8 mouse cellular contexts compared by ENCODE assay signal in genomic region chr6:57641789-57642188, GRCm38 (mm10). TPM values are rescaled to one million over a fixed set of nuclear protein-coding genes. Genes with fewer than 3 reads are reported as not detected.
A peak's percentile ranks its signal among the peaks of the same experiment; 100 is the strongest.
DNase-seq lines count a peak whose midpoint lies in the region; ATAC-seq and TF ChIP-seq lines count a peak whose summit lies in the region.

No protein-coding gene starts in this region.

- peaks cover 4% of the 10 kb centered on the region for H3K4me1 ChIP-seq in embryonic facial prominence, embryonic 15.5 days
- H3K4me1 ChIP-seq in heart, embryonic 15.5 days (replicated peaks) = peaks cover 4% of the 10 kb centered on the region
- no peaks in the 10 kb centered on the region for H3K4me1 ChIP-seq in lung, adult 2 months (ENCODE audit: control insufficient read depth, insufficient read depth, low read length)

- TF ChIP-seq POLR2A in lung, adult 2 months (IDR thresholded peaks at IDR 0.05; ENCODE audit: borderline replicate concordance, extremely low read depth, low read depth, low read length) = no peak

- no peak for TF ChIP-seq CTCF in layer of hippocampus, adult 2 months (conservative IDR thresholded peaks at IDR 0.05)
- no peak for TF ChIP-seq CTCF in lung, adult 2 months (IDR thresholded peaks at IDR 0.05; ENCODE audit: insufficient read depth, low read length)

- H3K36me3 ChIP-seq in embryonic facial prominence, embryonic 15.5 days = no peaks in the 10 kb centered on the region
- H3K36me3 ChIP-seq in heart, embryonic 15.5 days = no peaks in the 10 kb centered on the region

- no peaks in the 10 kb centered on the region for H3K27me3 ChIP-seq in embryonic facial prominence, embryonic 15.5 days
- H3K27me3 ChIP-seq in heart, embryonic 15.5 days = no peaks in the 10 kb centered on the region

- peak; percentile 87 for ATAC-seq in embryonic facial prominence, embryonic 15.5 days (ENCODE audit: insufficient number of reproducible peaks, low FRiP score, low TSS enrichment, low read depth)
- peak; percentile 75 for ATAC-seq in heart, embryonic 15.5 days (replicated peaks; ENCODE audit: insufficient number of reproducible peaks, insufficient read depth, low FRiP score, low read depth)

- no peak overlapping the region for H3K4me3 ChIP-seq in embryonic facial prominence, embryonic 15.5 days (replicated peaks)
- no peak overlapping the region for H3K4me3 ChIP-seq in heart, embryonic 15.5 days
- H3K4me3 ChIP-seq in layer of hippocampus, adult 2 months = no peak overlapping the region
- H3K4me3 ChIP-seq in lung, adult 2 months (replicated peaks; ENCODE audit: extremely low read depth, low read depth, low read length) = no peak overlapping the region

- no peak overlapping the region for H3K9ac ChIP-seq in embryonic facial prominence, embryonic 15.5 days
- no peak overlapping the region for H3K9ac ChIP-seq in heart, embryonic 15.5 days

- peak; percentile 7 for DNase-seq in thymus, postnatal 4 days
- DNase-seq in thymus, postnatal 14 days = no peak
- DNase-seq in layer of hippocampus, adult 2 months (ENCODE audit: low spot score in 2 of 2) = peak; percentile 29 to 38
- DNase-seq in lung, adult 2 months = peak; percentile 28
- peak; percentile 15 for DNase-seq in ovary, postnatal 14 days (ENCODE audit: low spot score)
- DNase-seq in thymus, postnatal 0 days (ENCODE audit: low spot score) = no peak

- H3K27ac ChIP-seq in embryonic facial prominence, embryonic 15.5 days (replicated peaks) = no peak overlapping the region
- no peak overlapping the region for H3K27ac ChIP-seq in heart, embryonic 15.5 days
- H3K27ac ChIP-seq in layer of hippocampus, adult 2 months = no peak overlapping the region

- WGBS in embryonic facial prominence, embryonic 15.5 days = 6% methylated on average over 4 of the region's 4 CpGs
- 23% methylated on average over 4 of the region's 4 CpGs for WGBS in heart, embryonic 15.5 days
- WGBS in lung, adult 2 months = 17% methylated on average over 4 of the region's 4 CpGs

- H3K4me2 ChIP-seq in embryonic facial prominence, embryonic 15.5 days (replicated peaks) = no peak overlapping the region
- no peak overlapping the region for H3K4me2 ChIP-seq in heart, embryonic 15.5 days

- H3K9me3 ChIP-seq in embryonic facial prominence, embryonic 15.5 days (replicated peaks) = no peaks in the 10 kb centered on the region
- no peaks in the 10 kb centered on the region for H3K9me3 ChIP-seq in heart, embryonic 15.5 days (replicated peaks)

RNA-seq across cellular contexts. Expression of gene Pyurf, which starts 50.1 kb away (rescaled TPM):
- polyA plus RNA-seq in embryonic facial prominence, embryonic 15.5 days (2015; fragmentation: Nextera tagmentation; extraction: Ambion mirVana) = 12.1 and 12.3 TPM in 2 replicates
- 24.8 and 25.9 TPM in 2 replicates for polyA plus RNA-seq in heart, embryonic 15.5 days (2015; fragmentation: Nextera tagmentation; extraction: Ambion mirVana)
- 1 to 10 TPM; 8.3 to 9.5 TPM for total RNA-seq in layer of hippocampus, adult 2 months (2021)
- polyA plus RNA-seq in lung, adult 2 months (2012; rRNA removed) = 7.3 and 8.4 TPM in 2 replicates
- polyA plus RNA-seq in thymus, postnatal 0 days (2015; fragmentation: Nextera tagmentation; extraction: Ambion mirVana) = 7.4 and 8.3 TPM in 2 replicates

Comparison
In these comparisons a context has a peak if more than half of its experiments do, and no peak if none do; other contexts are left out.
1. DNase-seq: peak in thymus, postnatal 4 days (single experiment), layer of hippocampus, adult 2 months (2 of 2), lung, adult 2 months (single experiment) and ovary, postnatal 14 days (single experiment); none in thymus, postnatal 14 days (single experiment) and thymus, postnatal 0 days (single experiment).